Comparison of ENCODE assay signal across 8 mouse cellular contexts in the genomic region with DNA sequence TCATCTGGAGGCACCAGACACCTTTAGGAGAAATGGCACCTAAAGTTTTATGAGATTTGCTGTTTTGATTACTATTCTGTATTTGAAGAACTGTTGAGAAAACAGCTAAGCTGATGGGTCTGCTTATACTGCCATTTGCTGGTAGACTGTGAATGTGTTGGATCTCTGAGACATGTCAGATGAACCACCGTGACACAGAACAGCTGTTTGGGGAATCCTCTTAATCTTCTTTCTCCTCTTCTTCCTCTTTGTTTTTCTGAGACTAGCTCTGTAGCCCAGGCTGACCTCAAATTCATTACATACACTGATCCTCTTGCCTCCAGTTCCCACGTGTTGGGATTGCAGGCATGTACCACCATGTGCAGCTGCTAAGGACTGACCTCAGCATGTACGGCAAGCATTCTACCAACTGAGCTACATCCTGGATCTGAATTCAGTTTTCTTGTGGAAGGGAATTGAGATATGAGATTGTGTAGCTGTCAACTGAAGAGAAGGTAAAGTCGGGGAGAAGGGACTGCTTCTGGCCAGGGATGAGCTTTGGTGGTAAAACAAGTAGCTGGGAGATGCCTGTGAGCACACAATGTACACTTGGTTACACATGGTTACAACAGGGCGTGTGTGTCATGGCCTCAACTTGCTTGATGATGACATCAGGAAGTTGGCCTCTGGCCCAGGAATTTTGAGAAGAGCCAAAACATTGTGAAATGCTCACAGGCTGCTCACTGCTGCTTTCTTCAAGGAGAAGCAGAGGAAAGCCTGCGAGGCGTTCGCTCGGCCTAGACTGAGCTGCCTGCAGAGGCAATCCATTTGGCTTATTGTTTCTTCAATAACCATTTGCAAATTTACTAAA. TPM values are rescaled to one million over a fixed set of nuclear protein-coding genes. Genes with fewer than 3 reads are reported as not detected.
DNase-seq lines count a peak whose midpoint lies in the region; ATAC-seq and TF ChIP-seq lines count a peak whose summit lies in the region.

No protein-coding gene starts in this region.

- no peaks in the 10 kb centered on the region for H3K79me2 ChIP-seq in heart, adult 2 months (replicated peaks; ENCODE audit: control insufficient read depth, insufficient read depth, low read length)

- peak; percentile 51; the same call in 1 of the 2 replicates for ATAC-seq in limb, embryonic 13.5 days (ENCODE audit: low FRiP score, low read depth)
- peak; percentile 90 for ATAC-seq in monocyte, adult 5-6 weeks (replicated peaks; ENCODE audit: insufficient number of reproducible peaks, low FRiP score, low TSS enrichment, poor library complexity, severe bottlenecking)

- H3K36me3 ChIP-seq in limb, embryonic 13.5 days: no peaks in the 10 kb centered on the region
- no peaks in the 10 kb centered on the region for H3K36me3 ChIP-seq in limb, embryonic 10.5 days
- peaks cover 3% of the 10 kb centered on the region; the same call in 1 of the 2 replicates for H3K36me3 ChIP-seq in heart, adult 2 months (ENCODE audit: control insufficient read depth, insufficient read depth, low read length)

- H3K4me3 ChIP-seq in limb, embryonic 13.5 days: no peak overlapping the region
- no peak overlapping the region for H3K4me3 ChIP-seq in limb, embryonic 10.5 days
- no peak overlapping the region for H3K4me3 ChIP-seq in heart, adult 2 months

- H3K9me3 ChIP-seq in limb, embryonic 13.5 days: no peaks in the 10 kb centered on the region
- H3K9me3 ChIP-seq in limb, embryonic 10.5 days (replicated peaks): no peaks in the 10 kb centered on the region

- WGBS in limb, embryonic 13.5 days: 73% methylated on average over 9 of the region's 9 CpGs
- WGBS in limb, embryonic 10.5 days: 85% methylated on average over 9 of the region's 9 CpGs
- WGBS in heart, adult 2 months: 30% methylated on average over 9 of the region's 9 CpGs

- no peaks in the 10 kb centered on the region for H3K27me3 ChIP-seq in limb, embryonic 13.5 days
- H3K27me3 ChIP-seq in limb, embryonic 10.5 days (ENCODE audit: low read depth, poor library complexity, severe bottlenecking): no peaks in the 10 kb centered on the region
- no peaks in the 10 kb centered on the region for H3K27me3 ChIP-seq in heart, adult 2 months (ENCODE audit: control insufficient read depth, insufficient read depth, low read length)

- no peak for DNase-seq in limb, embryonic 10.5 days (ENCODE audit: low spot score)
- peak; percentile 26 for DNase-seq in cerebellum, adult 11-12 months
- peak; percentile 89 to 92 for DNase-seq in heart, adult 2 months
- peak; percentile 89 for DNase-seq in kidney, postnatal 10 days
- no peak for DNase-seq in thymus, postnatal 36 days
- no peak for DNase-seq in yolk sac, embryonic 10.5 days (ENCODE audit: low spot score)

- no peak for TF ChIP-seq CTCF in heart, adult 2 months (IDR thresholded peaks at IDR 0.05)

- TF ChIP-seq EP300 in heart, adult 2 months (IDR thresholded peaks at IDR 0.05; ENCODE audit: insufficient read depth, low read depth, low read length): peak; percentile 33; the same call in 1 of the 2 replicates

- H3K27ac ChIP-seq in limb, embryonic 13.5 days: no peak overlapping the region
- H3K27ac ChIP-seq in limb, embryonic 10.5 days: no peak overlapping the region
- peak overlapping the region; percentile 66 for H3K27ac ChIP-seq in heart, adult 2 months

- TF ChIP-seq POLR2A in heart, adult 2 months (IDR thresholded peaks at IDR 0.05; ENCODE audit: insufficient read depth, low read depth, low read length): peak; percentile 42; the same call in 1 of the 2 replicates

- H3K4me1 ChIP-seq in limb, embryonic 13.5 days: 0 out of 2 replicates have a peak, but pooled peaks cover 7% of the 10 kb centered on the region
- H3K4me1 ChIP-seq in limb, embryonic 10.5 days: peaks cover 8% of the 10 kb centered on the region; the same call in 1 of the 2 replicates
- peaks cover 14% of the 10 kb centered on the region for H3K4me1 ChIP-seq in heart, adult 2 months (ENCODE audit: control insufficient read depth, insufficient read depth, low read length)

- intact Hi-C loops in heart, adult 2 months (cut with DNase I): no loop called here

- no peak overlapping the region for H3K9ac ChIP-seq in limb, embryonic 13.5 days
- H3K9ac ChIP-seq in heart, adult 2 months (ENCODE audit: low read depth, low read length): 0 out of 2 replicates have a peak overlapping the region, but pooled peaks have one; percentile 45

- H3K4me2 ChIP-seq in limb, embryonic 13.5 days (replicated peaks): no peak overlapping the region

RNA-seq across cellular contexts. Expression of a gene that starts 3.9 kb away (rescaled TPM):
- not detected in 2 replicates for polyA plus RNA-seq in limb, embryonic 13.5 days (2015; fragmentation: Nextera tagmentation; extraction: Ambion mirVana)
- polyA plus RNA-seq in limb, embryonic 10.5 days (2016; fragmentation: Nextera tagmentation; extraction: Ambion mirVana): not detected in 2 replicates
- total RNA-seq in heart, adult 2 months (2021): not detected
- 0.20 and 0.29 TPM in 2 replicates for polyA plus RNA-seq in heart, adult 2 months (2012; rRNA removed)
- 2.9 to 4.2 TPM in 2 of 3 replicates, not detected in the other for total RNA-seq in monocyte, adult 5-6 weeks (2017)

RNA-seq across cellular contexts. Expression of a gene that starts 9.0 kb away (rescaled TPM):
- not detected in 2 replicates for polyA plus RNA-seq in limb, embryonic 13.5 days (2015; fragmentation: Nextera tagmentation; extraction: Ambion mirVana)
- polyA plus RNA-seq in limb, embryonic 10.5 days (2016; fragmentation: Nextera tagmentation; extraction: Ambion mirVana): not detected in 2 replicates
- under 1 TPM in 1 of 2 experiments, not detected in 1; 0.27 TPM for total RNA-seq in heart, adult 2 months (2021)
- not detected in 2 replicates for polyA plus RNA-seq in heart, adult 2 months (2012; rRNA removed)
- total RNA-seq in monocyte, adult 5-6 weeks (2017): 1.6 TPM in 1 of 3 replicates, not detected in the others

RNA-seq across cellular contexts. Expression of a gene that starts 23.1 kb away (rescaled TPM):
- 8.9 and 9.4 TPM in 2 replicates for polyA plus RNA-seq in limb, embryonic 13.5 days (2015; fragmentation: Nextera tagmentation; extraction: Ambion mirVana)
- 7.2 and 7.7 TPM in 2 replicates for polyA plus RNA-seq in limb, embryonic 10.5 days (2016; fragmentation: Nextera tagmentation; extraction: Ambion mirVana)
- under 1 TPM; 0.14 to 0.16 TPM for total RNA-seq in heart, adult 2 months (2021)
- 0.50 and 0.94 TPM in 2 replicates for polyA plus RNA-seq in heart, adult 2 months (2012; rRNA removed)
- 0.29 to 0.43 TPM in 2 of 3 replicates, not detected in the other for total RNA-seq in monocyte, adult 5-6 weeks (2017)

RNA-seq across cellular contexts. Expression of a gene that starts 38.1 kb away (rescaled TPM):
- polyA plus RNA-seq in limb, embryonic 13.5 days (2015; fragmentation: Nextera tagmentation; extraction: Ambion mirVana): not detected in 2 replicates
- not detected in 2 replicates for polyA plus RNA-seq in limb, embryonic 10.5 days (2016; fragmentation: Nextera tagmentation; extraction: Ambion mirVana)
- total RNA-seq in heart, adult 2 months (2021): not detected
- polyA plus RNA-seq in heart, adult 2 months (2012; rRNA removed): not detected in 2 replicates
- 1.1 TPM in 1 of 3 replicates, not detected in the others for total RNA-seq in monocyte, adult 5-6 weeks (2017)

RNA-seq across cellular contexts. Expression of a gene that starts 46.8 kb away (rescaled TPM):
- polyA plus RNA-seq in limb, embryonic 13.5 days (2015; fragmentation: Nextera tagmentation; extraction: Ambion mirVana): 118 and 123 TPM in 2 replicates
- polyA plus RNA-seq in limb, embryonic 10.5 days (2016; fragmentation: Nextera tagmentation; extraction: Ambion mirVana): 115 and 126 TPM in 2 replicates
- total RNA-seq in heart, adult 2 months (2021): 10 to 100 TPM; 45.8 to 60.2 TPM
- 77.7 and 110 TPM in 2 replicates for polyA plus RNA-seq in heart, adult 2 months (2012; rRNA removed)
- total RNA-seq in monocyte, adult 5-6 weeks (2017): 102 to 184 TPM (median 117 TPM) in 3 replicates

Comparison
In these comparisons a context has a peak if more than half of its experiments do, and no peak if none do; other contexts are left out.
1. DNase-seq: peak in cerebellum, adult 11-12 months (single experiment), heart, adult 2 months (2 of 2) and kidney, postnatal 10 days (single experiment); none in limb, embryonic 10.5 days (single experiment), thymus, postnatal 36 days (0 of 2) and yolk sac, embryonic 10.5 days (single experiment).